Mouse (Mus musculus): Measurements from ENCODE around the gene Vmn1r72. TPM values are rescaled to one million over a fixed set of nuclear protein-coding genes. Genes with fewer than 3 reads are reported as not detected.
"Not testable (repeated sequence)": the region's sequence is repeated elsewhere in the genome, so short reads cannot be mapped to it uniquely, and the experiment has no call there.

Gene Vmn1r72
- polyA plus RNA-seq (2014; fragmentation: Nextera tagmentation; extraction: Ambion mirVana): not detected in 2 replicates

DNA sequence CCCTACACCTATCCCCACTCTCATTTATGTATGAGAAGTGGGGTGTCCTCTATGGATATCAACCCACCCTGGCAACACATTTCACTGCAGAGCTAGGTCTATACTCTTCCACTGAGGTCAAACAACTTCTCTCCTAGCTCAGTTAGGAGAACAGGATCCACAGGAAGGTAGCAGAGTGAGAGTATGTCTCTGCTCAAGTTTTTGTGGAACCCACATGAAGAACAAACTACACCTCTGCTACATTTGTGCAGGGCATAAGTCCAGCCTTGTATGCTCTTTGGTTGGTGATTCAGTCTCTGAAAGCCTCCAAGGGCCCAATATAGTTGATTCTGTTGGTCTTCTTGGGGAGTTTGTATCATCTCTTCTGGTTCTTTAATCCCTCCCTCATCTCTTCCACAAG is at the start of gene Vmn1r72:
Vmn1r72 (minus strand) TSS at position 101 of the 400 bp plus-strand sequence.
- H3K9me3 ChIP-seq (replicated peaks; ENCODE audit: control insufficient read depth, low read length); DNase-seq (ENCODE audit: low spot score); ATAC-seq; H3K4me2 ChIP-seq (ENCODE audit: low read length); H3K4me3 ChIP-seq (ENCODE audit: low read depth, low read length); H3K27ac ChIP-seq (ENCODE audit: low read depth, low read length); H3K27me3 ChIP-seq (replicated peaks; ENCODE audit: control insufficient read depth, insufficient read depth, low read length); H3K36me3 ChIP-seq (ENCODE audit: control insufficient read depth, insufficient read depth, low read length); H3K4me1 ChIP-seq (ENCODE audit: control insufficient read depth, insufficient read depth, low read length); H3K9ac ChIP-seq (ENCODE audit: low read length): not testable (repeated sequence)

DNA sequence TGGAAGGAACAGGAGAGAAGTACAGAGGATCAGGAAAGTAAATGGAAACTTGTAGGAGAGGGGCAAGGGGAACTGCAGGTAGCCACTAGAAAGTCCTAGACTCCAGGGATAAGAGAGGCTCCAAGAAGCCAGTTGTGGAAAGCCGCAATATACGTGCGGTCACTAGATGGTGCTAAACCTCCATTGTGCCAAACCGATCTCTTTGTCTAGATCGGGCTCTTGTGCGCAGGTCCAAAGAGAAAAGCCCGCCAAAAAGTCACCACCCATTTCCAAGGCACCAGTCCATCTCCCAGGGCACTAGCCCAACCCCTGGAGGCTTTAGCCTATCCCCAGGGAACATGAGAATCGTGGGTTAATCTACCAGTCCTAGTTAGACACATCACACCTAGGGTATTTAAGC is 62.9 kb downstream of the Vmn1r72 start:
- WGBS: 11% methylated on average over 8 of the region's 8 CpGs
- DNase-seq (ENCODE audit: low spot score); H3K9ac ChIP-seq (ENCODE audit: low read length): not testable (repeated sequence)

More for the DNA sequence above, 62.9 kb downstream of the Vmn1r72 start:
- not testable (repeated sequence) for H3K4me1 ChIP-seq (ENCODE audit: control insufficient read depth, insufficient read depth, low read length); H3K36me3 ChIP-seq (ENCODE audit: control insufficient read depth, insufficient read depth, low read length); H3K27me3 ChIP-seq (replicated peaks; ENCODE audit: control insufficient read depth, insufficient read depth, low read length); H3K4me2 ChIP-seq (ENCODE audit: low read length); H3K27ac ChIP-seq (ENCODE audit: low read depth, low read length); ATAC-seq; H3K4me3 ChIP-seq (ENCODE audit: low read depth, low read length); H3K9me3 ChIP-seq (replicated peaks; ENCODE audit: control insufficient read depth, low read length)

Other genes starting within 250 kb of the Vmn1r72 start
- not detected in 2 replicates for gene Zscan4-ps2, start 165.8 kb downstream of the Vmn1r72 start, polyA plus RNA-seq (2014; fragmentation: Nextera tagmentation; extraction: Ambion mirVana)
- gene Zscan4-ps3, start 70.8 kb downstream of the Vmn1r72 start, polyA plus RNA-seq (2014; fragmentation: Nextera tagmentation; extraction: Ambion mirVana): not detected in 2 replicates
- not detected in 2 replicates for gene Vmn1r73, start 50.1 kb upstream of the Vmn1r72 start, polyA plus RNA-seq (2014; fragmentation: Nextera tagmentation; extraction: Ambion mirVana)
- gene Vmn1r74, start 153.8 kb upstream of the Vmn1r72 start, polyA plus RNA-seq (2014; fragmentation: Nextera tagmentation; extraction: Ambion mirVana): not detected in 2 replicates
- gene Vmn1r75, start 194.5 kb upstream of the Vmn1r72 start, polyA plus RNA-seq (2014; fragmentation: Nextera tagmentation; extraction: Ambion mirVana): not detected in 2 replicates